Mouse (Mus musculus) small intestine, adult 2 months (tissue): Measurements from ENCODE around the gene Rmi2.

Experiments used
- CTCF ChIP-seq: fragments of 200-500 bp; IDR thresholded peaks from 2 replicates; pipeline ENCODE4 v1.5.1; 2012; ENCODE audit warnings: low read depth, mild to moderate bottlenecking, control low read depth, inconsistent platforms, low read length, moderate library complexity, mixed read lengths; ENCODE audit not compliant: insufficient replicate concordance, insufficient read length; ENCODE audit errors: extremely low read depth
- POLR2A ChIP-seq: fragments of 200-500 bp; IDR thresholded peaks from 2 replicates; pipeline ENCODE4 v1.6.1; 2012; ENCODE audit warnings: low read depth, mild to moderate bottlenecking, control low read depth, inconsistent platforms, low read length, moderate library complexity

DNA sequence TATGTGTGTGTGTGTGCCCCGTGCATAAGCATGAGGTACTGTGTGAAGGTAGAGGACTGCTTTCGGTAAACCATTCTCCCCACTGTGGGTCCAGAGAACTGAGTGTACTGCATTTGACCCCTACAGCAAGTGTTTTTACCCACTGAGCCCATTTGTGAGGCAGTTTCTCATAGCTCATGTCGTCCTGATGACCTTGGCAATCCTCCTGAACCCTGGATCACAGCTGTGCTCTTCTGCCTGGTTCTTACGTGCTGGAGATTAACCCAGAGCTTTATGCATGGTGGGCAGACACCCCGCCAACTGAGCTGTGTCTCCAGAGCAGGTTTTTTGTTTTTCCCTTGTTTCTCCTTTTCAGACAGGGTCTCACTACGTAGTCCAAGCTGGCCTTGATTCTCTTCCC, 11.1 kb downstream of the Rmi2 start:
- TF ChIP-seq CTCF, result no peak
- TF ChIP-seq POLR2A, result no peak
